Mouse (Mus musculus): ENCODE measurements at regions not wholly inside any gene's neighbourhood (a gene's known extent, or its start where the extent isn't known, plus 50 kb on each side); places are given as distances from the start of the nearest gene placed in this dataset.

- Histone ChIP-seq H3K27me3 (ENCODE audit: control insufficient read depth, insufficient read depth, low read length) (no peaks in the 10 kb centered on the region), H3K4me2 (ENCODE audit: low read depth) (no peak overlapping the region), H3K4me3 (ENCODE audit: insufficient read depth in 1 of 2, low read depth in 2 of 2, low read length in 2 of 2) (no peak overlapping the region), H3K27ac (no peak overlapping the region), H3K9ac (replicated peaks) (no peak overlapping the region), H3K9me3 (ENCODE audit: control insufficient read depth, low read length) (no peaks in the 10 kb centered on the region), H3K36me3 (replicated peaks; ENCODE audit: control insufficient read depth, insufficient read depth, low read depth) (no peaks in the 10 kb centered on the region), H3K4me1 (replicated peaks; ENCODE audit: control insufficient read depth in 2 of 2, insufficient read depth in 2 of 2, low read length in 1 of 2) (no peaks in the 10 kb centered on the region)
- WGBS (ENCODE audit: insufficient replicate concordance) = 39% methylated on average over 2 of the region's 2 CpGs
- DNase-seq (ENCODE audit: low read depth in 3 of 3, low spot score in 3 of 3) = no peak
- TF ChIP-seq CTCF (IDR thresholded peaks at IDR 0.05; ENCODE audit: low read depth) (no peak), EP300 (IDR thresholded peaks at IDR 0.05; ENCODE audit: low read depth) (no peak)
- no peak for ATAC-seq (ENCODE audit: insufficient read depth)
Measured at GRCm38 (mm10) chr11:12865034-12865620, 400.4 kb upstream of the Cobl start.

GRCm38 (mm10) chr11:12859344-12859930 lies 394.7 kb upstream of the Cobl start:
- Histone ChIP-seq H3K4me3 (ENCODE audit: insufficient read depth in 1 of 2, low read depth in 2 of 2, low read length in 2 of 2) (no peak overlapping the region), H3K9ac (replicated peaks) (no peak overlapping the region), H3K27ac (no peak overlapping the region), H3K4me2 (ENCODE audit: low read depth) (no peak overlapping the region), H3K27me3 (ENCODE audit: control insufficient read depth, insufficient read depth, low read length) (no peaks in the 10 kb centered on the region), H3K4me1 (replicated peaks; ENCODE audit: control insufficient read depth in 2 of 2, insufficient read depth in 2 of 2, low read length in 1 of 2) (no peaks in the 10 kb centered on the region), H3K9me3 (ENCODE audit: control insufficient read depth, low read length) (no peaks in the 10 kb centered on the region), H3K36me3 (replicated peaks; ENCODE audit: control insufficient read depth, insufficient read depth, low read depth) (no peaks in the 10 kb centered on the region)
- DNase-seq (ENCODE audit: low read depth in 3 of 3, low spot score in 3 of 3) (no peak), ATAC-seq (ENCODE audit: insufficient read depth) (no peak)
- WGBS (ENCODE audit: insufficient replicate concordance) = 52% methylated on average over 1 of the region's 1 CpGs
- TF ChIP-seq CTCF (IDR thresholded peaks at IDR 0.05; ENCODE audit: low read depth) (no peak), EP300 (IDR thresholded peaks at IDR 0.05; ENCODE audit: low read depth) (no peak)

- ATAC-seq (ENCODE audit: insufficient read depth) (no peak), DNase-seq (ENCODE audit: low read depth in 3 of 3, low spot score in 3 of 3) (no peak)
- TF ChIP-seq CTCF (IDR thresholded peaks at IDR 0.05; ENCODE audit: low read depth) (no peak), EP300 (IDR thresholded peaks at IDR 0.05; ENCODE audit: low read depth) (no peak)
- Histone ChIP-seq H3K36me3 (replicated peaks; ENCODE audit: control insufficient read depth, insufficient read depth, low read depth) (no peaks in the 10 kb centered on the region), H3K4me1 (replicated peaks; ENCODE audit: control insufficient read depth in 2 of 2, insufficient read depth in 2 of 2, low read length in 1 of 2) (no peaks in the 10 kb centered on the region), H3K9ac (replicated peaks) (no peak overlapping the region), H3K27me3 (ENCODE audit: control insufficient read depth, insufficient read depth, low read length) (no peaks in the 10 kb centered on the region), H3K4me3 (ENCODE audit: insufficient read depth in 1 of 2, low read depth in 2 of 2, low read length in 2 of 2) (no peak overlapping the region), H3K4me2 (ENCODE audit: low read depth) (no peak overlapping the region), H3K9me3 (ENCODE audit: control insufficient read depth, low read length) (no peaks in the 10 kb centered on the region), H3K27ac (no peak overlapping the region)
- WGBS (ENCODE audit: insufficient replicate concordance) = 65% methylated on average over 2 of the region's 2 CpGs
Measured at GRCm38 (mm10) chr11:12858274-12858884, 393.6 kb upstream of the Cobl start.

GRCm38 (mm10) chr11:12857358-12858199 lies 392.8 kb upstream of the Cobl start:
- DNase-seq (ENCODE audit: low read depth in 3 of 3, low spot score in 3 of 3) = no peak
- no peak overlapping the region for H3K4me3 ChIP-seq (ENCODE audit: insufficient read depth in 1 of 2, low read depth in 2 of 2, low read length in 2 of 2)
- no peaks in the 10 kb centered on the region for H3K9me3 ChIP-seq (ENCODE audit: control insufficient read depth, low read length)
- no peak for ATAC-seq (ENCODE audit: insufficient read depth)
- no peaks in the 10 kb centered on the region for H3K27me3 ChIP-seq (ENCODE audit: control insufficient read depth, insufficient read depth, low read length)
- WGBS (ENCODE audit: insufficient replicate concordance) = 45% methylated on average over 6 of the region's 6 CpGs
- H3K4me1 ChIP-seq (replicated peaks; ENCODE audit: control insufficient read depth in 2 of 2, insufficient read depth in 2 of 2, low read length in 1 of 2) = no peaks in the 10 kb centered on the region
- H3K27ac ChIP-seq = no peak overlapping the region
- TF ChIP-seq CTCF (IDR thresholded peaks at IDR 0.05; ENCODE audit: low read depth) = no peak
- no peak overlapping the region for H3K9ac ChIP-seq (replicated peaks)
- H3K36me3 ChIP-seq (replicated peaks; ENCODE audit: control insufficient read depth, insufficient read depth, low read depth) = no peaks in the 10 kb centered on the region
- no peak overlapping the region for H3K4me2 ChIP-seq (ENCODE audit: low read depth)

- Histone ChIP-seq H3K36me3 (replicated peaks; ENCODE audit: control insufficient read depth, insufficient read depth, low read depth) (no peaks in the 10 kb centered on the region), H3K4me1 (replicated peaks; ENCODE audit: control insufficient read depth in 2 of 2, insufficient read depth in 2 of 2, low read length in 1 of 2) (no peaks in the 10 kb centered on the region), H3K27ac (no peak overlapping the region), H3K4me3 (ENCODE audit: insufficient read depth in 1 of 2, low read depth in 2 of 2, low read length in 2 of 2) (no peak overlapping the region), H3K4me2 (ENCODE audit: low read depth) (no peak overlapping the region), H3K9me3 (ENCODE audit: control insufficient read depth, low read length) (no peaks in the 10 kb centered on the region), H3K9ac (replicated peaks) (no peak overlapping the region), H3K27me3 (ENCODE audit: control insufficient read depth, insufficient read depth, low read length) (no peaks in the 10 kb centered on the region)
- TF ChIP-seq CTCF (IDR thresholded peaks at IDR 0.05; ENCODE audit: low read depth) = no peak
- TF ChIP-seq EP300 (IDR thresholded peaks at IDR 0.05; ENCODE audit: low read depth) = no peak
- DNase-seq (ENCODE audit: low read depth in 3 of 3, low spot score in 3 of 3) = no peak
- ATAC-seq (ENCODE audit: insufficient read depth) = no peak
Measured at GRCm38 (mm10) chr11:12847793-12848192, 383.0 kb upstream of the Cobl start.
